Mouse (Mus musculus): ENCODE data around the gene Nkain1.

- no peak for TF ChIP-seq EP300 (IDR thresholded peaks at IDR 0.05)
- no peak for TF ChIP-seq CTCF (IDR thresholded peaks at IDR 0.05)
Measured at GRCm38 (mm10) chr4:130520482-130520851, 53.5 kb downstream of the Nkain1 start.
